Mouse (Mus musculus): ENCODE measurements around the gene Lurap1.

The Lurap1 gene

GRCm38 (mm10) chr4:116160769-116161168, 9.6 kb upstream of the Lurap1 start:
- no peak for DNase-seq (ENCODE audit: low spot score)

DNA sequence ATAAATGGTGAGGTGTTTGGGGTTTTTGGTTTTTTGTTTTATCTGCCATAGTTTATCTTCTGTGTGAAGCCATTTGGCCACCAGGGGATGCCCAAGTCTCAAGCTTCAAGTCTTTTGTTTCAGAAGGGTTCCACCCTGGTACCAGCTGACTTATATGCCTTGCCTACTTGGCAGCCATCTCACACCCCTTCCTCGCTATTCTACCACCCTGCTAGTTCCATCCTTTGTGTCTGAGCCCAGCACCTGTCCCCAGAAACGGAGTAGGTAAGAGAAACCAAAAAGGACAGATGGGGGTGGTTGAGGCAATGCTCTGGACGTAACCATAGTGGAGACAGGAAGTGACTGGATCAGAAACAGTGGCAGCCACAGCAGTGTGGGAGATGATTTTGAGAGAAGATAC, 8.8 kb upstream of the Lurap1 start:
- no peak for DNase-seq (ENCODE audit: low spot score)

GRCm38 (mm10) chr4:116157882-116158281, 6.7 kb upstream of the Lurap1 start:
- no peak for DNase-seq (ENCODE audit: low spot score)

DNA sequence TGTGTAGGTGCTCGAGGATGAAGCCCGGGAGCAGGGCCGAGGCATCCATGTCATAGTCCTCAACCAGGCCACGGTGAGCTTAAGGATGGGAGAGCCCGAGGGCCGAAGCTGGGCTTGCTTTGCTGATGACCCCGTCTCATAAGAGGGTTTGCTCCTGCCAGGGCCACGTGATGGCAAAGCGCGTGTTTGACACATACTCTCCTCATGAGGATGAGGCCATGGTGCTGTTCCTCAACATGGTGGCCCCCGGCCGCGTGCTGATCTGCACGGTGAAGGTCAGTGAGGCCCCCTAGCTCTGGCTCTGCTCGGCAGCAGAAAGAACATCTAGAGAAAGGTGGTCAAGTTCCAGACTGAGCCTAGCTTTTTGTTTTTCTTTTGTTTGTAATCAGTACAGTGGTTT, 1.6 kb upstream of the Lurap1 start:
- DNase-seq (ENCODE audit: low spot score) = no peak

DNA sequence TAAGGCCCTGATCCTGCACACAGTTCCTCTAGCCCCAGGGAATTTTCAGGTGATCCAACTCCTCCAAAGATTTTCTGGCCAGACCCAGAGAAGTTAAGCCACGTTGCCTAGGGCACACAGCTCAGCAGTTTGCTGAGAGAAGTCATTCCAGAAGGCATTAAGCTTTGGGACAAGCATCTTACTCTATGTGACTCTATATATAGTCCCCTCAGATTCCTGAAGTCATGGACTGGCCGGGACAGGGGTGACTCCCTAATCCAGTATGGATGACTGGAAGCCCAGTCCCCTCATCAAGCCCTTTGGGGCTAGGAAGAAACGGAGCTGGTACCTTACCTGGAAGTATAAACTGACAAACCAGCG, 296 bp downstream of the Lurap1 start:
- no peak for DNase-seq (ENCODE audit: low spot score)

- peak; percentile 64 for DNase-seq (ENCODE audit: low spot score)
Measured at GRCm38 (mm10) chr4:116150156-116150861, 829 bp downstream of the Lurap1 start.

DNA sequence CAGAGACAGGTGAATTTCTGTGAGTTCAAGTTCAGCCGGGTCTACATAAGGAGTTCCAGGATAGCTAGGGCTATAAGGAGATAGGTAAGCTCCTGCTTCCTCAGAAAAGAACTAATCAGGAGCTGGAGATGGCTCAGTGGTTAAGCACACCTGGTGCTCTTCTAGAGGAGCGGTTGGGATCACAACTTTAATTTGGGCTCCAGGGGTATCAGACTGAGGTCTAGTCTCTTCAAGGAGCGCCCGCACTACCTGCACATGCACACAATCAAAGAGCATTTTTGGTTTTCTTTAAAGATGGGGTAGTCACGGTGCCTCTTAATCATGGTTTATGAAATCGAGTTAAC, 1.4 kb downstream of the Lurap1 start:
- no peak for DNase-seq (ENCODE audit: low spot score)

DNA sequence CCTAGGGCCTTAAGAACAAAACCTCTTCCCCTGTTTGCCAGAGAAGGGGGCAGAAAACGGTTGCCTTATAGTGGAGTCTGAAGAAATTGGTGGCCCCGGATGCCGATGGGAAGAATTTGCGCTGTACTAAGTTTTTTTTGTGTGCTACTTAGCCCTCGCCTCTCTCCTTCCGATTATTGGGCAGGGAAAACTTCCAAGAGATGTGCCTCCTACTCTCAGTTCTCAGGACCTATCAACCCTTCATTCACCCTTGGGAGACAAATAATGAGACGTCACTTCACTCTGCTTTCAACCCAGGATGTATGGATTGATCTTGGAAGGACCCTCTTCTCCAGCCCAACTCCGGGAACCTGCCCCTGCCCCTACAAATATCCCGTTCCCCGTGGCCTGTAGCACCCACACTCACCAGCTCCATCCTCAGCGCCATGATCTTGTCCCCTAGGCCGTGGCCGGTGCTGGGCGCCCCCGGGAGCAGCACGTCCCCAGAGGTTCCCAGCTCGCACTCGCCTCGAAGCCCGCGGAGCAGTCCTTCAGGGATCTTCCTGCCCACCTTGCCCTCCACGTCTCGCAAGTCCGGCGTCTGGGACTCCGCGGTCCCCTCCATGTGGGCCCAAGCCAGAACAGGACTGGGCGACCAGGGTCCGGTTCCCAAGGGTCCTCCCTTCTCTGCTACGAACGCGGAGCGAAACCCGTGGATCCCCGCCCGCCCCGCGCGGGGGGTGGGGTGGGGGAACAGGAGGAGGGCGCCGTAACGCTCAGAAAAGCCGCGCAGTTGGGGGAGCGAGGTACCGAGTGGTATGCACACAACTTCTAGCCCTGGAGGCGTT, 7.0 kb downstream of the Lurap1 start:
- DNase-seq (ENCODE audit: low spot score) = peak; percentile 30

DNA sequence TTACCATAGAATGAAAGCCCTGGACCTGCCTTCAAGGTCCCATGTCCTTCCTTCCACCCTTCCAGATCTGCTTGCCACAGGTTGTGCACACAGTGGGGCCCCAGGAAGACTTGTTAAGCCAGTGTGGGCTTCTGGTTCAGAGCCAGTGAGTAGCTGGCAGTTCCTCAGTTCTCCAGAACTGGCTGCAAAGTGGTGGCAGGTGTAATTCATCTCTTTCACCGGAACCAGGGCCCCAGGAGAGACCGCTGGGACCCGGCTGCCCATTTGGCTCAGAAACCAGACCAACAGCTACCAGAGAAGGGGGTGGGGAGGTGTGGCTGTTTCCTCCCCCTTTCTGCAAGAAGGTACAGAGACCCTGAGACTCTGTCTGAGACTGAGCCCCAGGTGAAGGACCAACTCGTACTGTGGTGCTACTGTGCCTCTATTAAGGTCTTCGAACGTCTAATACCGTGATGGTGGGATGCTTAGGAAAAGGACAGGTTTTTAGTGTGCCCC, 7.8 kb downstream of the Lurap1 start:
- DNase-seq (ENCODE audit: low spot score) = no peak

DNA sequence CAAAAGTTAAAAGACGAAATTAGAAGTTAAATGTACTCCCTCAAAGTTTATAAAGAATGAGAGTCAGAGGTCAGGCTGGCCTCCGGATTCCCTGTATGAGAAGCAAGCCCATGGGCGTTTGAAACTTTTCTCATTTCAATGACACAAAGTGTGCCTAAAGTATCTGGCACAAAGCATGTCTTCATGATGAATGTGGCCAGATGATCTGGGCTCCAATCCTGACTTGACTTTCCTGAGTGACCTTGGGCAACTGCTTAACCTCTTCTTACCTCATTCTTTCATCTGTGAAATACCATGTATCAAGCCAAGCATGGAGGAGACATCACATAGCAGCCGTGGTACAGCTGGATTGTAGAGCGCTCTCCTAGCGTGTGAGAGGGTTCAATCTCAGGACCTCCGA, 8.9 kb downstream of the Lurap1 start:
- DNase-seq (ENCODE audit: low spot score) = no peak

DNA sequence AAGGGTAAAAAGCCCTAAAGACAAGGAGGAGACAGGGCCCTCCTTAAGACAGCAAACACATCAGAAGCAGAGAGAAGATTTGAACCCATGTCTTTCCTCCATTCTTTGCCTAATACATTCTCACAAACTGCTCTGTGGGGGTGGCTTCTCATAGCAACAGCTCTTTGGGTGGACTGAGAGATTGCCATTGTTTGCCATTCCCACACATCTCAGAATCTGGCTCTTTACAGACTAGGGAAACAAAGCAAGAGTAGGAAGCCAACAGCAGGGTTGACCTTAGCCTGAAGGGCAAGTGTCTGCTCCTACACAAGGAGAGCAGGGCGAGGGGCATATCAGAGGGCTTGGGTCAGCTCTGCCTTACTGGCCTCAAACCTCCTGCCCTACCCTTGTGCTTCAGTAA, 9.4 kb downstream of the Lurap1 start:
- no peak for DNase-seq (ENCODE audit: low spot score)

DNA sequence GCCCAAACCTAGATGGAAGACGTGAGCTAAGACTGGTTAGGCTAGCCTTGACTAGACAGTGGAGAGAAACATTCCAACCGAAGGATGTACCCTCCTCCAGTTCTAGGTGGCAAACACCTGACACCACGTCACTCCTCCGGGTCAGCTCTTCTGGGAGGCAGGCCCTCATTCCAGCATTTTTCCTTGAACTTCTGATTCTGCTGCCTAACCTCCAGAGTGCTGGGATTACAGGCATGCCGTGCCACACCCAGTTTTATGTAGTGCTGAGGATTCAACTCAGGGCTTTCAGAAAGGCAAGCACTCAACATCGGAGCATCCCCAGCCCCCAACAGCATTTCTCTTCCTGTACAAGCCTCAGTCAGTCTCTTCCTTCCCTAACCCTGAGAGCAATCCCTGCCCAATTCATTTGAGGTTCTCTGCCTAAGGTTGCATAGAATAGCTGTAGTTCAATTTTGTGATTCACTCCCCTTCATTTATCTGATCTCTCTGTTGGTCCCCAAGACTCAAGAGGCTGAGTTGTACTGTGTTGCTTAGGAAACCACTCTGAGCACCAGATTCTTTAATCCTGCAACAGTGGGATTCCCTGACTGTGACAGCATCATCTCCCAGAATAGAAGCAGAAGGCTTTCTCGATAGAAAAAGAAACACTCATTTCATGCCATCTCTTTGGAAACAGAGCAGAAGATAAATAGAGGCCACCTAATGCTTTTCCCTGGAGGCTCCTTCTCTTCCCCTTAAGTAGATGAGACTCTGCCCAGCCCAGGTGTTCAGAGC, 10.2 kb downstream of the Lurap1 start:
- DNase-seq (ENCODE audit: low spot score) = no peak

DNA sequence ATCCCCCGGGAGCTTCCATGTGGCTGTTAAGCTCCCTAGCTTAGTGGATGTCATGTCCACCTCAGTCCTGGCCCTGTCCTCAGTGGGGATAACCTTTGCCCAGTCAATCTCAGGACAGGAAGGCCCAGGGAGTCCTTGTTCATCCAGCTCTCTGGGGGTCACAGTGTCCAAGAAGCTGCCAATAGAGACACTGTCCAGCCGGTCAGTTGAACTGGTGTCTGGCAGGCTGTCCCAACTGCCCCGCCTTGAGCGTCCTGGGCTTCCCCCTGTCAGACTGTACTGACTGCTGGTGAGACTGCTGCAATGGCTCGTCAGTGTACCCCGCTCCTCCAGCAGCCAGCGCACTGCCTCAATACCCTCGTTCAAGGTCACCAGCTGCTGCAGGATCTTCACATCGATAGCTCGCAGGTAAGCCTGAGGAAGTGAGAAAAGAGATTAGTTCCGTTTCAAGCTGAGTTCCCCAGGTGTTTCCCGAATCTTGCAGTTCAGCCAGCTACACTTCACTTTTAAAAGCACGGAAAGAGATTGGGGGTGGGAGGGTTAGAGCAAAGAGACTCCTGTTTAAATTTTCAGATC, 13.6 kb downstream of the Lurap1 start:
- no peak for DNase-seq (ENCODE audit: low spot score)

DNA sequence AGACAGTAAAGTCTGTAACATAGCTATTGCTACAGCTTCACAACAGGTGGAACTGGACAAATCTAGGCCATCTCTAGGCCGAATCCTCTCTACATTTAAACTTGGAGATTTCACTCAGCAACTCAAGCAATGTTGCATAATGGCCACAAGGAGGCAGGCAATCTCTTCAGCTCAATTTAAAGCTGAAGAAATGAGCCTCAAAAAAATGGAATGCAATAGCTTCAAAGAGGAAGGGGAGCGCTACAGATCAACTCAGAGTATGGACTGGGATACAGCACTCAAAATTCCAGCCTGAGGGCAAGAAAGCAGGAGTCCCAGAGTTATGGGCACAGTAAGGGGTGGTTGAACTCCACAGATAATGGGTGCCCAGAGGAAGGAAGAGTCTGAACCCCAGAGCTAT, 16.1 kb downstream of the Lurap1 start:
- no peak for DNase-seq (ENCODE audit: low spot score)

DNA sequence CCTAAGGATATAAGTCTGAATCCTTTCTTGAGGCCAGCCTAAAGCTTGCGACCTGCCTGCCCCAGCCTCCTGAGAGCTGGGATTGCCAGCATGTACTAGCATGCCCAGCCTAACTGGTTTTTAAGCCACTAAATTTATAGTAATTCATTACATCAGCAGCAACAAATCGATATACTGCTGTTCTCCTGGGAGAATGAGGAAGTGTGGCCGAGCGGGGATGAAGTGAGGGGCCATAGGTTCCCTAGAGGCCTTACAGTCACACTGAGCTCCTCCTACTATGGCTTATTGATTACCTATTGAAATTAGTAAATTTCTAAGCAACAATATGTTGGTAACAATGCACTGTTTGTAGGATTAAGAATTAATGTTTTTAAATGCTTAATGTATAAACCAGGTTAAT, 18.0 kb downstream of the Lurap1 start:
- no peak for DNase-seq (ENCODE audit: low spot score)

DNA sequence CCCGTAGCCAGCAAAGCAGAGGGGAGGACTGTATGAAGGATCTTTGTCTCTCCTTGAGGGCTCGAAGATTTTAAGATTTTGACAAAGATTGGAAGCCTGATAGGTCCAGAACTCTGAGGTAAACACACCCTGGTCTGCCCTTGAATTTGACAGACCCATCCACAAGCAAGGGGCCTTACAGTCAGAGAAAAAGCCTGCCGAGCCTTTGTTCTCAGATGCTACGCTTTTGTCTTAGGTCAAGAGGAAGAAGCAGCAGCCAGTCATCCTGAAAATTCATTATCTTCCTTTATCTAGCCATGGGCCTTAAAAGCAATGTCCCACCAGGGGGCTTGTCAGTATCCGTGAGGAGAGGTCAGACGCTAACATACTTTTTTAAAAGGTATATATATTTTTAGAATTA, 23.2 kb downstream of the Lurap1 start:
- DNase-seq (ENCODE audit: low spot score) = no peak

DNA sequence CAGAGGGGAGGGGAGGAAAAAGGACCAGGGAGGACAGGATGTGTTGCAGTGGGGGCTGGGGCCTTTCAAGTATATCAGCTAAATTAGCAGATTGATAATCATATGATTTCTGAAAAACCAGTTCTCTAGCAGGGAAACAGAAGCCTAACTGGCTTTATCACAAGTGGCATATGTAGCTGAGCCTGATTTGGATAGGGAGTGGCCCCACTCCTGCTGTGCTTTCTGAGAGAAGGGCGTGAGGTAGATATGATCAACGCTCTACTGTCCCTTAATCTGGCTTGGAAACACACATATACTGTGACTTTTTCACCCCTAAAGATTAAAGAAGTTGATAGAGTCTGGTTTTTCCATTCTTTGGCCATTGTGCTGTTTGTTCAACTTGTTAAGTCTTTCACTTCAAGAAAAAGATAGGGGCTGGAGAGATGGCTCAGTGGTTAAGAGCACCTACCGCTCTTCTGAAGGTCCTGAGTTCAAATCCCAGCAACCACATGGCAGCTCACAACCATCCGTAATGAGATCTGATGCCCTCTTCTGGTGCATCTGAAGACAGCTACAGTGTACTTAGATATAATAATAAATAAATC, 25.2 kb downstream of the Lurap1 start:
- no peak for DNase-seq (ENCODE audit: low spot score)

GRCm38 (mm10) chr4:116123602-116124519, 27.3 kb downstream of the Lurap1 start, which contains the start of the genes Rad54l and Pomgnt1:
Gene Rad54l (minus strand): TSS chr4:116123690.
Gene Pomgnt1 (plus strand): TSS chr4:116123840.
- DNase-seq (ENCODE audit: low spot score) = peak; percentile 91

- DNase-seq (ENCODE audit: low spot score) = no peak
Measured at GRCm38 (mm10) chr4:116122762-116123161, 28.4 kb downstream of the Lurap1 start.

- DNase-seq (ENCODE audit: low spot score) = no peak
Measured at GRCm38 (mm10) chr4:116111486-116111885, 39.7 kb downstream of the Lurap1 start.

GRCm38 (mm10) chr4:116110695-116111094, 40.4 kb downstream of the Lurap1 start:
- no peak for DNase-seq (ENCODE audit: low spot score)
